Mouse (Mus musculus): ENCODE measurements around the gene Lrrc1. TPM values are rescaled to one million over a fixed set of nuclear protein-coding genes. Genes with fewer than 3 reads are reported as not detected.
A peak's percentile ranks its signal among the peaks of the same experiment; 100 is the strongest.

The Lrrc1 gene
- polyA plus RNA-seq, 1 experiment from 2014 or later: 11.7 TPM

DNA sequence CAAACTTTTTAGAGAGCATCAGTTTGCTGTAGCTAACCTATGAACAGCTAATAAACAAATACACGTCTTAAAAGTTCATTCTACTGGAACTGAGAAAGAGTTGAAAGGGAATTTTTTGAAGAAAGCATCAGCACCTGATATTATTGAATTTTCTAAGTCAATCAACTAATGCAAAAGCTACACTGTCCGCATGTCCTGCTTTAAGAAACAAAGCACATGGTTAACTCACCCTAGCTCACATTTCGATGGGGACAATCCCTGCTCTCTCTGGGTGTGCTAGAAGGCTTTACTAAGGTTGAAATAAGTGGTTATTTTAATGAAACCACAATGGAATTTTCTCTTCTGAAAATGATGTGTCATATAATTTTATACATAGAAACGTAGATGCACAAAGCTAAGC lies 12.5 kb upstream of the Lrrc1 start:
- no peak for DNase-seq (ENCODE audit: low spot score)

DNA sequence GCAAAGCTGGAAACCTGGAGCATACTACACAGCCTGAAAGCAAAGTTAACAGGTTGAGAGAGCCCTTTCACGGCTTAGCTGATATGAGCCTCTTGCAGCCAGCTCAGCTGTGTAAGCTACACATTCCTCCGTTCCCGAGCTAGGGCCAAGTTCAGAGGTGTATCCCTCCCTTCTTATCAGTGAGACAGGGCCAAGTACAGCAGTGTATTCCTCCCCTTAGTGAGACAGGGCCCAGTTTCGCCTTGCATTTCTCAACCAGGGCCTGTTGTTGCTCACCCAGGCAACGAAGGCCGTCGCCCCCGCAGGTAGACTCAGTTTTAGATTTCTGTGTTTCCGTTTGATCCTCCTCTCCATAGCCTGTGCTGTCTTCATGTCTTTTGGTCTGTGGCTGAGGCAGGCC lies 11.8 kb upstream of the Lrrc1 start:
- no peaks in the 10 kb centered on the region for H3K4me1 ChIP-seq (ENCODE audit: control insufficient read depth, insufficient read depth, low read length)
- H3K9me3 ChIP-seq (replicated peaks; ENCODE audit: control insufficient read depth, low read length): no peaks in the 10 kb centered on the region
- 90% methylated on average over 9 of the region's 9 CpGs for WGBS
- no peak overlapping the region for H3K27ac ChIP-seq (replicated peaks; ENCODE audit: low read depth, low read length)
- no peak overlapping the region for H3K4me2 ChIP-seq (ENCODE audit: low read depth, low read length)
- no peak for ATAC-seq (replicated peaks; ENCODE audit: insufficient number of reproducible peaks, low FRiP score, low TSS enrichment, low read depth)
- no peak for DNase-seq (ENCODE audit: low spot score)
- no peak overlapping the region for H3K9ac ChIP-seq (replicated peaks; ENCODE audit: low read length)
- no peak overlapping the region for H3K4me3 ChIP-seq (ENCODE audit: low read depth, low read length)
- H3K27me3 ChIP-seq (ENCODE audit: control insufficient read depth, insufficient read depth, low read length): no peaks in the 10 kb centered on the region
- no peaks in the 10 kb centered on the region for H3K36me3 ChIP-seq (replicated peaks; ENCODE audit: control insufficient read depth, insufficient read depth, low read depth, low read length)

More for the DNA sequence above, 12.5 kb upstream of the Lrrc1 start:
- WGBS: 80% methylated on average over 4 of the region's 4 CpGs
- Histone ChIP-seq H3K4me3 (ENCODE audit: low read depth, low read length) (no peak overlapping the region), H3K9ac (replicated peaks; ENCODE audit: low read length) (no peak overlapping the region), H3K36me3 (replicated peaks; ENCODE audit: control insufficient read depth, insufficient read depth, low read depth, low read length) (no peaks in the 10 kb centered on the region), H3K4me2 (ENCODE audit: low read depth, low read length) (no peak overlapping the region), H3K27ac (replicated peaks; ENCODE audit: low read depth, low read length) (no peak overlapping the region), H3K27me3 (ENCODE audit: control insufficient read depth, insufficient read depth, low read length) (no peaks in the 10 kb centered on the region), H3K9me3 (replicated peaks; ENCODE audit: control insufficient read depth, low read length) (no peaks in the 10 kb centered on the region), H3K4me1 (ENCODE audit: control insufficient read depth, insufficient read depth, low read length) (no peaks in the 10 kb centered on the region)
- ATAC-seq (replicated peaks; ENCODE audit: insufficient number of reproducible peaks, low FRiP score, low TSS enrichment, low read depth): no peak

DNA sequence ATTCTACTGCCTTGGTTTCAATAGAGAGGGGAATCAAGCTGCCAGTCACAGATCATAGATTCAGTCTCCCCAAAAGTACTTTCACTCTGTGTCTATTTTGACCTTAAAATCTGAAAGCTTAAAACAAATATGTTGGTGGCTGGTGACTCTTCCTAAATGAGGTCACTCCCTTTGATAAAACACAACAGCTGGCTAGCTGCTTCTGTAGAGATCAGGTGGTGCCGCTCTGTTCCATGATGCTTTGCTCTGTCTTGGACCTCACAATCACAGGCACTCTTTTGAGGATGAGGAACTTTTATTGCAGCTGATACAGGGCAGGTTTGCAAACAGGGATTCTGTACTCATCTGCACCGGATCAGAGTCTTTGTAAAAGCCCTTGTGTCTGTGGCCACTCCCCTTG lies 8.8 kb upstream of the Lrrc1 start:
- no peaks in the 10 kb centered on the region for H3K27me3 ChIP-seq (ENCODE audit: control insufficient read depth, insufficient read depth, low read length)
- H3K4me1 ChIP-seq (ENCODE audit: control insufficient read depth, insufficient read depth, low read length): no peaks in the 10 kb centered on the region
- H3K4me2 ChIP-seq (ENCODE audit: low read depth, low read length): no peak overlapping the region
- no peak for DNase-seq (ENCODE audit: low spot score)
- H3K36me3 ChIP-seq (replicated peaks; ENCODE audit: control insufficient read depth, insufficient read depth, low read depth, low read length): no peaks in the 10 kb centered on the region
- no peak overlapping the region for H3K9ac ChIP-seq (replicated peaks; ENCODE audit: low read length)
- ATAC-seq (replicated peaks; ENCODE audit: insufficient number of reproducible peaks, low FRiP score, low TSS enrichment, low read depth): no peak
- 67% methylated on average over 2 of the region's 2 CpGs for WGBS
- no peak overlapping the region for H3K4me3 ChIP-seq (ENCODE audit: low read depth, low read length)
- H3K27ac ChIP-seq (replicated peaks; ENCODE audit: low read depth, low read length): no peak overlapping the region
- H3K9me3 ChIP-seq (replicated peaks; ENCODE audit: control insufficient read depth, low read length): no peaks in the 10 kb centered on the region

DNA sequence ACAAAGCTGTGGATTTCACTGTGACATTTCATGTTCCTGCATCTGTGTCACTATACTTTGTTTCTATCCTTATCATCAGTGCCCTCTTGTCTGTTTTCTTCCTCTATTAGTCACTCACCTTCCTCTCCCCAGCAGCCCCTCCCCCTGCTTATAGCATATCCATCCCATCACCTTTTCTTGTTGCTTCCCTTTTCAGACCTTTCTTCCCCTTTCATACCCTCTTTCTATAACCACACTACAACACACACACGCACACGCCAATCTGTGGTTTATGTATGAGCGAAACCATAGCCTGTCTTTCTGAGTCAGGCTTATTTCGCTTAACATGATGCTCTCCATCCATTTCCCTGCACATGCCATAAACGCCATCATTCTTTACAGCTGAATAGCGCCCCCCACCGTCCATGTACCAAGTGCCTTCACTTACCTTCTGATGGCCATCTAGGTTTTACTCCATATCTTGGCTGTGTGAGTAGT lies 6.4 kb upstream of the Lrrc1 start:
- DNase-seq (ENCODE audit: low spot score) (no peak), ATAC-seq (replicated peaks; ENCODE audit: insufficient number of reproducible peaks, low FRiP score, low TSS enrichment, low read depth) (no peak)
- Histone ChIP-seq H3K27me3 (ENCODE audit: control insufficient read depth, insufficient read depth, low read length) (no peaks in the 10 kb centered on the region), H3K27ac (replicated peaks; ENCODE audit: low read depth, low read length) (no peak overlapping the region), H3K9me3 (replicated peaks; ENCODE audit: control insufficient read depth, low read length) (no peaks in the 10 kb centered on the region), H3K4me2 (ENCODE audit: low read depth, low read length) (no peak overlapping the region), H3K36me3 (replicated peaks; ENCODE audit: control insufficient read depth, insufficient read depth, low read depth, low read length) (no peaks in the 10 kb centered on the region), H3K4me1 (ENCODE audit: control insufficient read depth, insufficient read depth, low read length) (no peaks in the 10 kb centered on the region), H3K4me3 (ENCODE audit: low read depth, low read length) (no peak overlapping the region), H3K9ac (replicated peaks; ENCODE audit: low read length) (no peak overlapping the region)
- 72% methylated on average over 7 of the region's 7 CpGs for WGBS

DNA sequence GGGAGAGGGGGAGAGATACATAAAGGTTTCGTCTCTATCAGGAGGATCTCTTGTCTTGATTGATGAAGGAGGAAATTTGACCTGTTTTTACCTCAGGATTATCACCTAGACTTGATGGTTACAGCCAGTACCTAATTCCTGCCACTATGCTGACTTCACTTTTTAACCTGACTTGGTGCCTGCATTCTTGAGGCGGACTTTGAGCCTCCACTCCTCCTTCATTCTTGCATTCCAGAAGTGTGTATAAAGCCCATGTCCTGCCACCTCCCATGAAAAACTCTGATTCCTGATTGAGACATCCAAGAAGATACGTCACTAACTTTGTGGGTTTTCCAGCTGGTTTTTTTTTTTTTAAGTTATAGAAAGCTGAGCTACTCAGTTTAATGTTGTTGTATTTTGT lies 1.3 kb upstream of the Lrrc1 start:
- Histone ChIP-seq H3K4me3 (ENCODE audit: low read depth, low read length) (no peak overlapping the region), H3K27ac (replicated peaks; ENCODE audit: low read depth, low read length) (no peak overlapping the region), H3K4me1 (ENCODE audit: control insufficient read depth, insufficient read depth, low read length) (no peaks in the 10 kb centered on the region), H3K9me3 (replicated peaks; ENCODE audit: control insufficient read depth, low read length) (no peaks in the 10 kb centered on the region), H3K27me3 (ENCODE audit: control insufficient read depth, insufficient read depth, low read length) (no peaks in the 10 kb centered on the region), H3K4me2 (ENCODE audit: low read depth, low read length) (no peak overlapping the region), H3K9ac (replicated peaks; ENCODE audit: low read length) (no peak overlapping the region), H3K36me3 (replicated peaks; ENCODE audit: control insufficient read depth, insufficient read depth, low read depth, low read length) (no peaks in the 10 kb centered on the region)
- 47% methylated on average over 3 of the region's 3 CpGs for WGBS
- DNase-seq (ENCODE audit: low spot score): peak; percentile 47
- no peak for ATAC-seq (replicated peaks; ENCODE audit: insufficient number of reproducible peaks, low FRiP score, low TSS enrichment, low read depth)

DNA sequence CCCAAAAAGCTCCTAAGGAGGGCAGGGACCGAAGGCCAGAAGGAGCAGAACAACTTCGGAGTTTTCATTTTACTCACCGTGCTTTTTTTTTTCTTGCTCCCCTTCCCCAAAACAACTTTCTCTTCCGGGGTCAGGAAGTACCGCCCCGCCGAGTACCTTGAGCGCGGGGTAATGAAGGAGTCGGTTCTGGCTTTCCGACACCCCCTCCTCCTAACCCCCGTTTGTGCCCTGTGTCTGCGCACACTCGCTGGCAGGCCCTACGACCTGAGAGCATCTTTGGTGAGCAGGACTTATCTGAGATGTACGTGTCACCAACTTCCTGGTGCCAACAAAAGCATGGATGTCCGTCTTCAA lies 375 bp upstream of the Lrrc1 start:
- H3K27me3 ChIP-seq (ENCODE audit: control insufficient read depth, insufficient read depth, low read length): no peaks in the 10 kb centered on the region
- H3K4me2 ChIP-seq (ENCODE audit: low read depth, low read length): peak overlapping the region; percentile 95
- H3K27ac ChIP-seq (replicated peaks; ENCODE audit: low read depth, low read length): no peak overlapping the region
- H3K36me3 ChIP-seq (replicated peaks; ENCODE audit: control insufficient read depth, insufficient read depth, low read depth, low read length): no peaks in the 10 kb centered on the region
- H3K9ac ChIP-seq (replicated peaks; ENCODE audit: low read length): peak overlapping the region; percentile 70
- peak overlapping the region; percentile 61 for H3K4me3 ChIP-seq (ENCODE audit: low read depth, low read length)
- WGBS: under 1% methylated on average over 17 of the region's 17 CpGs
- H3K9me3 ChIP-seq (replicated peaks; ENCODE audit: control insufficient read depth, low read length): no peaks in the 10 kb centered on the region
- peak; percentile 50; the same call in 1 of the 2 replicates for ATAC-seq (replicated peaks; ENCODE audit: insufficient number of reproducible peaks, low FRiP score, low TSS enrichment, low read depth)
- H3K4me1 ChIP-seq (ENCODE audit: control insufficient read depth, insufficient read depth, low read length): no peaks in the 10 kb centered on the region
- no peak for DNase-seq (ENCODE audit: low spot score)

DNA sequence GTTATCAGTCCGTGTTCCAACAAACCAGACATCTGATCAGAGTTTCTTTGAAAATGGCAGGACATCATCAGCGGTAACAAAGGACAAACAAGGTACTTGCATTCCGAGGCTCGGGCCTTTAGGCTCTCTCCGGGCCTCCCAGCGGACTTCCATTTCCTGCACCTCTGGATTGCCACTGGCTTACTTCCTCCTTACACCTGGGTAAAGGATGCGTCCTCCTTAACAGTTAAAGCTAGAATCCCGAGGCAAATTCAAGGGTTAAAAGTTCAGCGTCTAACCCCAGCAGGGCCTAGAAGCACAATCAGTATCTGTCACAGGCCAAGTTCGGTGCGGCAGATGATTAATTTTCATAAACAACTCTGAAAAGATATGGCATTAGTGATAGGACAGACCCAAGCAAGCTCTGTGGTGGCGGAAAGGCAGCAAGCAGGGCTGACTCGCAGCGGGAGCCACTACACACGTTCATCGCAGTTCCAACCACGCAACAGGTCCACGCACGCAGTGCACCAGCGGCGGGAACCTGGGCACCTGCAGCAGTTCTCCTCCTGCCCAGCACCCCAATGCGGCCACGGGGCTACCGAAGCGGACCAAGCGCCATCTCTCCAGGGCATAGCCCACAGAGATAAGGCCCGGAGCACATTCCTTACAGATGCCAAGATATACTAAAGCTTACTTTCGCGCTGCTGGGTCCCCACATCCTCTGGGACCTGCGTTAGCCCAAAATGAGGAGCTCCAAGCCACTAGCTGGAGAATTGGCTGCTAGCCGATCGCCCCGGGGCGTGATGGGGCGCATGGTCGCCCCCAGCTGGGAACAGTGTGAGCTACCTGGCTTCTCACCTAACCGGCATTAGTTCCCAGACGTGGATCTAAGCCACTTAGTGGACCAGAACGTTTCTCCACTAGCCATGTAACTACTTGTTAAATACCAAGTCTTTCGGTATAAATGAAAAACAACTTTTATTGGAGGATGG lies 1.0 kb downstream of the Lrrc1 start:
- no peaks in the 10 kb centered on the region for H3K36me3 ChIP-seq (replicated peaks; ENCODE audit: control insufficient read depth, insufficient read depth, low read depth, low read length)
- H3K4me2 ChIP-seq (ENCODE audit: low read depth, low read length): peak overlapping the region; percentile 95
- WGBS: under 1% methylated on average over 40 of the region's 40 CpGs
- no peaks in the 10 kb centered on the region for H3K27me3 ChIP-seq (ENCODE audit: control insufficient read depth, insufficient read depth, low read length)
- H3K4me1 ChIP-seq (ENCODE audit: control insufficient read depth, insufficient read depth, low read length): no peaks in the 10 kb centered on the region
- H3K4me3 ChIP-seq (ENCODE audit: low read depth, low read length): peak overlapping the region; percentile 61
- H3K9me3 ChIP-seq (replicated peaks; ENCODE audit: control insufficient read depth, low read length): no peaks in the 10 kb centered on the region
- DNase-seq (ENCODE audit: low spot score) (peak; percentile 50), ATAC-seq (replicated peaks; ENCODE audit: insufficient number of reproducible peaks, low FRiP score, low TSS enrichment, low read depth) (0 out of 2 replicates have a peak, but pooled peaks have one; percentile 16)
- no peak overlapping the region for H3K27ac ChIP-seq (replicated peaks; ENCODE audit: low read depth, low read length)
- peak overlapping the region; percentile 70 for H3K9ac ChIP-seq (replicated peaks; ENCODE audit: low read length)

DNA sequence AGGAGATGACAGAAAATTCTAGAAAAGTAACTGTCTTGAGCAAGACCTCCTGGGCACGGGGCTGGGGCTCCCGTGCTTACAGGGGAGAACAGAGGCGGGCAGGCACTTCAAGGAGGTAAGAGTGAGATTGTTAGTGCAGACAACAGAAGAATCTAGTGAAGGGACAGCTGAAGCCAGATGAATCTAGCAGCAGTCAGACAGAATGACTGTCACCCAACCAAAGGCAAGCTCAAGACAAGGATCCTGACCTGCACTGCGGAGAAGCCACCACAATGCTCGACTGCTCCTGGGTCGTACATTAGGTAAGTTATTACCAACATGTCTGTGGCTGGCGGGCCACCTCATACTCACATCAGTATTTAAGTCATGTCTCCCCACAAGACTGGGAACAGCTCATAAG lies 3.1 kb downstream of the Lrrc1 start:
- Histone ChIP-seq H3K36me3 (replicated peaks; ENCODE audit: control insufficient read depth, insufficient read depth, low read depth, low read length) (no peaks in the 10 kb centered on the region), H3K27me3 (ENCODE audit: control insufficient read depth, insufficient read depth, low read length) (no peaks in the 10 kb centered on the region), H3K4me3 (ENCODE audit: low read depth, low read length) (no peak overlapping the region), H3K4me1 (ENCODE audit: control insufficient read depth, insufficient read depth, low read length) (no peaks in the 10 kb centered on the region), H3K4me2 (ENCODE audit: low read depth, low read length) (no peak overlapping the region), H3K9ac (replicated peaks; ENCODE audit: low read length) (no peak overlapping the region), H3K27ac (replicated peaks; ENCODE audit: low read depth, low read length) (no peak overlapping the region), H3K9me3 (replicated peaks; ENCODE audit: control insufficient read depth, low read length) (no peaks in the 10 kb centered on the region)
- DNase-seq (ENCODE audit: low spot score) (no peak), ATAC-seq (replicated peaks; ENCODE audit: insufficient number of reproducible peaks, low FRiP score, low TSS enrichment, low read depth) (no peak)
- WGBS: 94% methylated on average over 7 of the region's 7 CpGs
